Mouse (Mus musculus) thymus, postnatal 10 days (tissue): ENCODE measurements around the gene Idh1.

Experiments used
- DNase-seq, 2 experiments: peaks; one replicate each; pipeline ENCODE4 v3.0.0; 2021; ENCODE audit warnings: low spot score in 2 of 2

Gene Idh1

DNA sequence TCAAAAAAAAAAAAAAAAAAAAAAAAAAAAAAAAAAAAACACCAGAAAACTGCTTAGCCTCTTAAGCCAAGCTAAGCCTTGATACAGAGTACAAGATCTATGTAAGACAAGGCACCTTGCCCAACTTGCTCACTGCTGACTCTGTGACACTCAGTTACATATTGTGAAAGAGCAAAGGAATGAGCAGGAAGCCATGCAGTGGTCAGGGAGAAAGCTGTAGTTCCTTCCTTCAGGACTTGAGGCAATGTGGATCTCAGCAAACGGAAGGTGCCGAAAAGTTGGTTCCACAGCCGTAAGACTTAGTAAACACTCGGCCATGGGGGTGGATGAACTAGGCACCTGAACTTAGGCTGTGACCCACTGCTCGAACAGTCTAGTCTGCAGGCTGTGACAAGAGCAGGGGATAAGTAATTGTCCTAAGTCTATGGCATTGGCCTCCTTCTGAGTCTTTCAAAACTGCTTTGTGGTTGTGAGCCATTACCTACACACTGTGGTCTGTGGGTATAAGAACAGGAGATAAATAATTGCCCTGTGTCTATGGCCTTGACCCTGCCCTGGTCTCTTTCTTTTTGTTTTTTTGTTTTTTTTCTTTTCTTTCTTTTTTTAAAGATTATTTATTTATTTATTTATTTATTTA lies 72.6 kb downstream of the Idh1 start:
- no peak for DNase-seq

- no peak for DNase-seq
These were observed 73.5 kb downstream of the Idh1 start for GRCm38 (mm10) chr1:65112807-65113196.

DNA sequence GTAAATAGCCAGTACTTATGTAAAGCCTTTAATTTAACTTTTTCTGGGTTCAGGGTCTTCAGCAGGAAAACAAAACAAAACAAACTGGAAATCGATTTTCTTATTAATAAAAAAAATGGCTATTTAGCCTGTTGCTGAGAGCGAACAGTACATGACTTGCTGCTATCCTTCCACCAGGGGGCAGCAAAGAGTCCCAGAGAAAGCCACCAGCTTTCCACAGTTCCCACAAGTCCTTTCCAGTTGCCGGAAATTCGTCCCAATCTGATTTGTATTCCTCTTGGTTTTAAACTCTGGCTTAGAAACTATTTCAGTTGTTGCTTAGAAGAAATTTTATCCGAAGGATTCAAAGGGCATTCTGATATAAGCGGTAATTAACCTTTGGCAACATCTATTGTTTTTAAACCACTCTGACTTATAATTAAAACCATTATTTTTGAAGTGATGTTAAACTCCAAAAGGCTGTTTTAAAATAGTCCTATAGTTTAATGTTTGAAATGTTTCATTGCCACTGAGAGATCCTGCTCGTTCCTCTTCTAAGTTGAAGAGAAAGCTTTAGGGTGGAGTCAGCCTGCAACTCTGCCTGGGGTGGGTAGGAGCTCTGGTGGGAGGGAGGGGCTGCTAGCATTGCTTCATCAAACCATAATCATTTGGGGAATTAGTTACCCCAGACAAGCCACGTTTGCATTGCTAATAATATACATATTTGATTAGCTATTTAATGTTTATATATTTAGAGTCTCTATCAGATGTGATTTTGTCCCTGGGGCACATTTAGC lies 74.1 kb downstream of the Idh1 start:
- peak in 1 of 2 experiments; percentile 33 for DNase-seq

GRCm38 (mm10) chr1:65109756-65110435 lies 76.4 kb downstream of the Idh1 start:
- DNase-seq = no peak

- DNase-seq = no peak
These were observed 77.1 kb downstream of the Idh1 start for GRCm38 (mm10) chr1:65109196-65109595.
